Mouse (Mus musculus) lung, postnatal 0 days (tissue): Measurements from ENCODE around the gene Gm10644.

Experiments
- CTCF ChIP-seq: IDR thresholded peaks from 2 replicates; pipeline ENCODE4 v1.5.1; 2016; ENCODE audit warnings: antibody characterized with exemption, mild to moderate bottlenecking
- EP300 ChIP-seq: IDR thresholded peaks from 2 replicates; pipeline ENCODE4 v1.6.1; 2016; ENCODE audit warnings: antibody characterized with exemption, mild to moderate bottlenecking, control low read depth

- TF ChIP-seq EP300 = no peak
- no peak for TF ChIP-seq CTCF
Measured at GRCm38 (mm10) chr8:83954749-83955105, 278 bp downstream of the Gm10644 start.
